Mouse (Mus musculus) hindbrain, embryonic 11.5 days (tissue): Measurements from ENCODE around the gene Atp2b2. TPM values are rescaled to one million over a fixed set of nuclear protein-coding genes. Genes with fewer than 3 reads are reported as not detected.

ENCODE experiments used
- ATAC-seq: fragments of 200-750 bp; cut with Nextera tagmentation; 2 replicates; pipeline ENCODE4 v1.8.0; 2017; ENCODE audit warnings: mild to moderate bottlenecking, moderate TSS enrichment, moderate library complexity; ENCODE audit not compliant: low FRiP score
- DNase-seq: peaks from one replicate; pipeline ENCODE4 v3.0.0-alpha.2; 2015; ENCODE audit warnings: low spot score
- H3K27ac ChIP-seq: fragments of 300-500 bp; sonication (generic); 2 replicates; pipeline ENCODE4 v1.5.1; 2014; ENCODE audit warnings: mild to moderate bottlenecking, low read depth, low read length
- H3K27me3 ChIP-seq: fragments of 300-500 bp; sonication (generic); 2 replicates; pipeline ENCODE4 v1.6.1; 2014; ENCODE audit warnings: mild to moderate bottlenecking, low read length, moderate library complexity, mixed read lengths; ENCODE audit not compliant: control insufficient read depth, insufficient read depth
- H3K36me3 ChIP-seq: fragments of 300-500 bp; sonication (generic); 2 replicates; pipeline ENCODE4 v1.6.1; 2014; ENCODE audit warnings: mild to moderate bottlenecking, low read length, moderate library complexity, mixed read lengths; ENCODE audit not compliant: control insufficient read depth, insufficient read depth
- H3K4me1 ChIP-seq: fragments of 300-500 bp; sonication (generic); replicated peaks from 2 replicates; pipeline ENCODE4 v1.6.1; 2014; ENCODE audit warnings: low read length, mixed read lengths; ENCODE audit not compliant: control insufficient read depth, insufficient read depth
- H3K4me2 ChIP-seq: fragments of 300-500 bp; sonication (generic); replicated peaks from 2 replicates; pipeline ENCODE4 v1.6.1; 2014; ENCODE audit warnings: mild to moderate bottlenecking, low read depth, low read length
- H3K4me3 ChIP-seq: fragments of 300-500 bp; sonication (generic); 2 replicates; pipeline ENCODE4 v1.5.1; 2014; ENCODE audit warnings: low read depth, low read length
- H3K9ac ChIP-seq: fragments of 300-500 bp; sonication (generic); 2 replicates; pipeline ENCODE4 v1.6.1; 2014; ENCODE audit warnings: low read depth, low read length
- H3K9me3 ChIP-seq: fragments of 300-500 bp; sonication (generic); 2 replicates; pipeline ENCODE4 v1.6.1; 2016; ENCODE audit warnings: low read length; ENCODE audit not compliant: control insufficient read depth
- WGBS: fragments of 180-500 bp; shearing (Covaris S2); extraction: QIAGEN DNeasy Blood & Tissue Kit; methylation state at CpG from one replicate; pipeline ENCODE4 v1.1.7; 2014; 5-methylcytosine and 5-hydroxymethylcytosine counted together
- polyA plus RNA-seq: library from polyadenylated mRNA; unstranded; fragments of >200 nt; fragmentation: Nextera tagmentation; extraction: Ambion mirVana; gene quantifications from 2 replicates; pipeline ENCODE4 v1.2.1, GENCODE M21; 2014

Gene Atp2b2
- polyA plus RNA-seq, 1 experiment from 2014 or later = 5.2 TPM

DNA sequence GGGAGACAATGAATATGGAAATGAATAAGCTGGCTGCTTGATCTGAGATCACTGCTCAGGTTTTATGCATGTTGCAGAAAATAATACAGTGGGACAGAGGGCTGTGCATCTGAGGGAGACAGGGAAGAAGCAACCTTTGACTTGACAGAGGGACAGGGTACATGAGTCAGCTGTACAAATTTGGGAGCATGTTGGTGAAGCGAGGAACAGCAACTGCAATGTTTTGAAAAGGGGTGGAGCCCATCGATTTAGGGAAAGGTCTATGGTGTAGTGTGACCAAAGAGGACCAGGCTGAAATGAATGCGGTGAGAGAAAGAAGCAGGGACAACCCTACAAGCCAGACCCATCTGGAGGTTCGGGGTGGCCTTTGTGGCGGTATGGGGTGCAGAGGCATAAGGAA is 84.4 kb downstream of the Atp2b2 start:
- H3K9me3 ChIP-seq = no peaks in the 10 kb centered on the region
- H3K27ac ChIP-seq = no peak overlapping the region
- H3K4me2 ChIP-seq = no peak overlapping the region
- 82% methylated on average over 5 of the region's 5 CpGs for WGBS
- no peaks in the 10 kb centered on the region for H3K36me3 ChIP-seq
- H3K27me3 ChIP-seq = no peaks in the 10 kb centered on the region
- no peak for DNase-seq
- H3K4me1 ChIP-seq = no peaks in the 10 kb centered on the region
- no peak for ATAC-seq
- H3K9ac ChIP-seq = no peak overlapping the region
- no peak overlapping the region for H3K4me3 ChIP-seq

DNA sequence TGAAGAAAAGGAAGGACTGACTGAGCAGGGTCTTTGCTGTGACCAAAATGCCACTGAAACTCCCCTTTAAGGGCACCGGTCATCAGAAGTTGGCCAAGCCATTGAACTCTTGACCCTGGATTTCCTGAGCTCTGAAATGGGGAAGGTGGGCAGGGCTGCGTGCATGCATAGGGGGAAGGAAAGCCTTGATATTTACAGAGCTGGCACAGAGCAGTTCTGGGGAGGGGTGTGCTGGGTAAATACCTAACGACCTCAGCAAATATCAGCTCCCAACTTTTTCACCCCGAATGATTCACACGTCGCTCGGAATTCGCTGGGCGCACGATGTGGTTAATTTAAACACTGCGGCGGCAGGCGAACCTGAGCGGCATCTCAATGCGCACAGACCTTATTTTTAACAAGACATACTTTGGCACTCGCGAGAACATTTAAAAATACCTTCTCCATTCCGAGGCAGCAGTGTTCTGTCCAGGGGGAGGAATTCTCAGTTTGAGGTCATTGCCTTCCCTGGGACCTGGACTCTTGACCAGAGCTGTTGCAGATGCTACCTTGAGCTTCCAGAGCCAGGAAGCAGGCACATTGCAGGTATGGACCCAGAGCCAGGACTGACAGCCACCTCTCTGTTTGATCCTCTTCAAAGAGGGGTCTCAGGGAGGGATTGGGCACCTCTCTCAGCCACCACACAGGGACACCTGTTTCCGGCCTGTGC is 85.0 kb downstream of the Atp2b2 start:
- Histone ChIP-seq H3K27ac (no peak overlapping the region), H3K27me3 (no peaks in the 10 kb centered on the region), H3K4me1 (no peaks in the 10 kb centered on the region), H3K4me3 (no peak overlapping the region), H3K9me3 (no peaks in the 10 kb centered on the region), H3K4me2 (no peak overlapping the region), H3K36me3 (no peaks in the 10 kb centered on the region), H3K9ac (no peak overlapping the region)
- WGBS = 82% methylated on average over 19 of the region's 19 CpGs
- ATAC-seq (no peak), DNase-seq (no peak)

DNA sequence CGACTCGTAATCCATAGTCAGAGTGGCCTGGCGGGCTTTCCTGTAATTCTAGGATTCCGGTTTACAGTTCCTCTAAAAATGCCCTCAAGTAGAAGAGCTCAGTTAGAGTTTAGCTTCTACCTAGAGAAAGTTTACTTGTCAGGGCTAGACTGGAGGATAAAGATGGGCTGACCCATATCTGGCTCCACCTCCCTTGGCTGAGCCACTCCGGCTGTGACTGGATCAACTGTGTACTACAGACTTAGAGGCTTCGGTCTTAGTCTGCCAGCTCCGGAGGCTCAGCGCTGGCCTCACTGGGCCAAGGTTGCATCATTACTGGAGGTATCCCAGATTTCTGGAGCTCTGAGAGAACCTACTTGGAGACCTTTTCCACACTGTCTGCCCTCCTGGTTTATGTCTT is 94.9 kb downstream of the Atp2b2 start:
- WGBS = 94% methylated on average over 8 of the region's 8 CpGs
- no peak overlapping the region for H3K4me3 ChIP-seq
- no peaks in the 10 kb centered on the region for H3K4me1 ChIP-seq
- ATAC-seq (no peak), DNase-seq (no peak)
- no peak overlapping the region for H3K9ac ChIP-seq
- no peaks in the 10 kb centered on the region for H3K9me3 ChIP-seq
- H3K27ac ChIP-seq = no peak overlapping the region
- no peak overlapping the region for H3K4me2 ChIP-seq
- no peaks in the 10 kb centered on the region for H3K36me3 ChIP-seq
- H3K27me3 ChIP-seq = no peaks in the 10 kb centered on the region

DNA sequence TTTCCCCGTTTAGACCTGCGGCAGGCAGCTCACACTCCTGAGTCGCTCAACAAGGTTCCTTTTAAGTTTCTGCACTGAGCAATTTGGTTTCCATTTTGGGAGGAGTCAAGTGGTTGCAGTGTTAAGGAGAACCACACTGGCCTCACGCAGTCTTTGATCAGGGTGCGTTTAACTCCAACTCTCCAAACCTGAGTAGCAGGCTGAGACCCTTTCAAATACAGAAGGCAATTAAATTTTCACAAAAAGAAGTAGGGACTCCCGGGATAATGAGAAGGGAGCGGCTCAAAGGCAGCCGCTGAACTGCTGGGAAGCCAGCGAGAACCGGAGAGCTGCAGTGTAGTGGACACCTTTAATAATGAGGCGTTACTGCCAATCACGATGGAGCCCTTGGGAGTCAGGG is 100.1 kb downstream of the Atp2b2 start:
- DNase-seq (no peak), ATAC-seq (no peak)
- H3K9ac ChIP-seq = no peak overlapping the region
- H3K4me1 ChIP-seq = peaks cover under 1% of the 10 kb centered on the region; the same call in 1 of the 2 replicates
- 60% methylated on average over 12 of the region's 12 CpGs for WGBS
- no peaks in the 10 kb centered on the region for H3K27me3 ChIP-seq
- no peak overlapping the region for H3K4me2 ChIP-seq
- H3K9me3 ChIP-seq = no peaks in the 10 kb centered on the region
- no peak overlapping the region for H3K4me3 ChIP-seq
- H3K36me3 ChIP-seq = no peaks in the 10 kb centered on the region
- no peak overlapping the region for H3K27ac ChIP-seq

DNA sequence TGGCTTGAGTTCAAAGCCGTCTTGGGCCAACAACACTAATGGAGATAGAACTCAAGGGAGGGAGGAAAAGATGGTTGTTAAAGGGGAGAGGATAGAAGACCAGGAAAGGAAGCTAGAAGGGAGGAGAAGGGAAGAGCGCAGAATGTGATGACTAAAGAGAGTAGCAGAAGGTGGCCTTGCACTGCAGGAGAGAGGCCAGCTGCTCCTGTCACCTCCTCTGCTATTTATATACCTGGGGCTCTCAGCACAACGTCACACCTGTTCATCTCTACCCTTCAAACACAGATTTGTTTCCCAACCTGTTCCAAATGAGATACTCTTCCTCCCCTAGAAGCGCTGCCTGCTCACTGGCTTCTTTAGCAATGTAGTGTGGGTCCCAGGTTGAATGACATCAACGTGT is 101.1 kb downstream of the Atp2b2 start:
- H3K4me2 ChIP-seq = no peak overlapping the region
- H3K4me3 ChIP-seq = no peak overlapping the region
- peaks cover 4% of the 10 kb centered on the region; the same call in 1 of the 2 replicates for H3K4me1 ChIP-seq
- no peak overlapping the region for H3K9ac ChIP-seq
- no peaks in the 10 kb centered on the region for H3K27me3 ChIP-seq
- no peak overlapping the region for H3K27ac ChIP-seq
- H3K36me3 ChIP-seq = no peaks in the 10 kb centered on the region
- ATAC-seq (no peak), DNase-seq (no peak)
- WGBS = 79% methylated on average over 5 of the region's 5 CpGs
- H3K9me3 ChIP-seq = no peaks in the 10 kb centered on the region

DNA sequence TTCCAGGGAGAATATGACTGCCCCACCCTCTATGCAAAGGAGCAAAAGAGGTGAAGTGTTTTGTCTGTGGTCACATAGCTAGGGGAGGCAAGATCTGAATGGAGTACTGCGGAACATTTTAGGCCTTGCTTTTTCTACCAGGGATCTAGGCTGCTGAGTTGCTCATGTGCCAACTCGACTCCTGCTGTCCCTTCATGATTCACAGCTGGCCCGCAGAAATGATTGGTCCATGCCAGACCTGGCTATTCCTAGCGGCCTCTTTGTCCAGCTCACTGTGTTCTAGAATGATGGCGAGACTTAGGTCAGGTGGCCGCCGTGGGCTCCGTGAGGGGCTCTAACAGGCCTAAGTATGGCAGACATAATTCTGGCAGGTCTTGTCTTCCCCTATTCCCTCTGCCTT is 103.0 kb downstream of the Atp2b2 start:
- Histone ChIP-seq H3K27ac (no peak overlapping the region), H3K27me3 (no peaks in the 10 kb centered on the region), H3K4me2 (no peak overlapping the region), H3K4me1 (peaks cover 4% of the 10 kb centered on the region; the same call in 1 of the 2 replicates), H3K36me3 (no peaks in the 10 kb centered on the region), H3K4me3 (no peak overlapping the region), H3K9ac (no peak overlapping the region), H3K9me3 (no peaks in the 10 kb centered on the region)
- ATAC-seq (no peak), DNase-seq (no peak)
- WGBS = 89% methylated on average over 8 of the region's 8 CpGs

DNA sequence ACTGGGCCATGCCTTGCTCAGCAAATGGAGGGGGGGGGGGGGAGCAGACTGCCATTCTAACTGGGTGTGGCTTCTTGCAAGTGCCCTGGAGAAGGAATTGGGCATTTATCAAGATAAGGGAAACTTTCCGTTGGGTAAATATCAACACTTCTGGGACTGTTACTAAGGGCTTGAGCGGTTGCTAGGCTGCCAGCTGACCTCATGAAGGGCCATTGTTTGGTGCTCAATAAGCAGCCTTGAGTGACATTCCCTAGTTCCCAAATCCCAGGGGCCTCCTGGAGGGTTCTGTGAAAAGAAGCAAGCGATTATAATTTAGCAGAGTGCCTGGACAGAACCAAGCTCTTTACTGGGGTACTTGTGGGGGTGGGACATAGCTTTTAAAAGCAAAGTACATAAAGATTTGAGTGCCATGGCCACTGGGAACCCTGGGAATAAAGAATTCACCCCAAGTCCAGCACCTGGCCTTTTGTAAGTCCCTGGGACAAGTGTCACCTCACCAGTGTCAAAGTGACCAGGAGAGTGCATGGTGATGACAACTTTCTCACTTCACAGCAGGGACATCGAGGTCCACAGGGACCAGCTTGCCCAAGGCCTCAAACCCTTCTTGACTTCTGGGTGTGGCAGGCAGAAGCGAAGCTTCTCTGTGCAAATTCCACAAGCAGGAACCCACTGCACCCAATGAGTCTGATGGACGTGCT is 105.5 kb downstream of the Atp2b2 start:
- peaks cover 5% of the 10 kb centered on the region; the same call in 1 of the 2 replicates for H3K4me1 ChIP-seq
- 39% methylated on average over 6 of the region's 6 CpGs for WGBS

DNA sequence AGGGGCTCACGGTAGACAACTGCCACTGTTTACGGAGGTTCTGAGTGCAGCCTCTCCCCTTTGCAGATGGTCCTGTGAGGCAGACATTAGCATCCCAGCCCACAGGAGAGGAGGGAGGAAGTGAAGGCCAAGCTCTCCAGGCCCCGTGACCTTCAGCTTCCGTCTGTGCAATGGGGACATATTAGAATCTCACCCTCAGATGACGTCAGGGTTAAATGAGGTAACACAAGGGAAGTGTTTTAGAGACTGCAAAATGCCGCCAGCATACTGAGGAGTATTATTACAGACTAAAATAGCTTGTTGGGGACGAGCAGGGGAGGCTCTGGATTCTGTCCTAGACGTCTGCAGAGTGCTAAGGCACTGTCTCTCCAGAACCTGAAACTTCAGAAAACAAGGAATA is 106.3 kb downstream of the Atp2b2 start:
- H3K9ac ChIP-seq = no peak overlapping the region
- H3K4me2 ChIP-seq = no peak overlapping the region
- no peaks in the 10 kb centered on the region for H3K27me3 ChIP-seq
- H3K4me3 ChIP-seq = no peak overlapping the region
- H3K36me3 ChIP-seq = no peaks in the 10 kb centered on the region
- peaks cover 5% of the 10 kb centered on the region; the same call in 1 of the 2 replicates for H3K4me1 ChIP-seq
- ATAC-seq (no peak), DNase-seq (no peak)
- no peak overlapping the region for H3K27ac ChIP-seq
- H3K9me3 ChIP-seq = no peaks in the 10 kb centered on the region
- 67% methylated on average over 8 of the region's 8 CpGs for WGBS

More for the DNA sequence above, 105.5 kb downstream of the Atp2b2 start:
- H3K27me3 ChIP-seq = no peaks in the 10 kb centered on the region
- H3K9ac ChIP-seq = no peak overlapping the region
- H3K4me3 ChIP-seq = no peak overlapping the region
- peak; percentile 81 for DNase-seq
- H3K27ac ChIP-seq = peak overlapping the region; percentile 51; the same call in 1 of the 2 replicates
- H3K4me2 ChIP-seq = no peak overlapping the region
- no peaks in the 10 kb centered on the region for H3K9me3 ChIP-seq
- peak; percentile 72 for ATAC-seq
- no peaks in the 10 kb centered on the region for H3K36me3 ChIP-seq

DNA sequence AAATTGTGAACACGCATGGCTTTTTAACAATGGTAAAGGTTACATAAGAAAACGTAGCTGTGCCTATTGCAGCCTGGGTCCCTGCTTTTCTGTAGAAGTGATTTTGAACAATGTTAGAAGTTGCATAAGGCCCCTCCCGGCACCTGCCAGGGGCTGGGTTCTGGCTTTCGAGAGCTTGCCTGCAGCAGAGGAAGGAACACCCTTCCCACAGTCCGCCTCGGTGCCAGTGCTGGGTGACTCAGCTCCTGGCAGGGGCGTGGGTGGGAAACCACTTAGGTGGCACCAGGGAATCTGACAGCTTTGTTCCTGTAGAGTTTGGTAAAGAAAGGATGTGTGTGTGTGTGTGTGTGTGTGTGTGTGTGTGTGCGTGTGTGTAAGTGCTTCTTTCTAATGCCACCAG is 107.7 kb downstream of the Atp2b2 start:
- peaks cover 5% of the 10 kb centered on the region; the same call in 1 of the 2 replicates for H3K4me1 ChIP-seq
- no peaks in the 10 kb centered on the region for H3K36me3 ChIP-seq
- ATAC-seq (no peak), DNase-seq (no peak)
- 71% methylated on average over 8 of the region's 8 CpGs for WGBS
- H3K4me3 ChIP-seq = no peak overlapping the region
- H3K4me2 ChIP-seq = no peak overlapping the region
- no peak overlapping the region for H3K27ac ChIP-seq
- no peaks in the 10 kb centered on the region for H3K27me3 ChIP-seq
- no peak overlapping the region for H3K9ac ChIP-seq
- no peaks in the 10 kb centered on the region for H3K9me3 ChIP-seq
